Mouse (Mus musculus): Measurements from ENCODE around the gene Dnah10. TPM values are rescaled to one million over a fixed set of nuclear protein-coding genes. Genes with fewer than 3 reads are reported as not detected.

Gene Dnah10
- polyA plus RNA-seq, 1 experiment: 0.02 TPM

- TF ChIP-seq POLR2A (IDR thresholded peaks at IDR 0.05; ENCODE audit: low read depth, low read length) (no peak), CTCF (IDR thresholded peaks at IDR 0.05; ENCODE audit: extremely low read depth, insufficient read depth, insufficient read length, insufficient replicate concordance) (no peak)
- Histone ChIP-seq H3K27ac (ENCODE audit: insufficient read depth, low read length) (no peak overlapping the region), H3K4me1 (ENCODE audit: control insufficient read depth, insufficient read depth, insufficient read length) (no peaks in the 10 kb centered on the region), H3K27me3 (ENCODE audit: control insufficient read depth, insufficient read depth, low read length) (no peaks in the 10 kb centered on the region), H3K4me3 (ENCODE audit: extremely low read depth, insufficient read depth, insufficient read length) (no peak overlapping the region), H3K36me3 (ENCODE audit: control insufficient read depth, insufficient read depth, low read length) (no peaks in the 10 kb centered on the region)
- WGBS: 96% methylated on average over 15 of the region's 15 CpGs
- DNase-seq (ENCODE audit: low read depth in 1 of 2, low spot score in 2 of 2): no peak
Measured at GRCm38 (mm10) chr5:124835218-124835617, 110.3 kb downstream of the Dnah10 start.

GRCm38 (mm10) chr5:124836075-124836474 is 111.2 kb downstream of the Dnah10 start:
- DNase-seq (ENCODE audit: low read depth in 1 of 2, low spot score in 2 of 2): no peak
- TF ChIP-seq CTCF (IDR thresholded peaks at IDR 0.05; ENCODE audit: extremely low read depth, insufficient read depth, insufficient read length, insufficient replicate concordance) (no peak), POLR2A (IDR thresholded peaks at IDR 0.05; ENCODE audit: low read depth, low read length) (no peak)
- H3K27ac ChIP-seq (ENCODE audit: insufficient read depth, low read length): no peak overlapping the region
- no peaks in the 10 kb centered on the region for H3K27me3 ChIP-seq (ENCODE audit: control insufficient read depth, insufficient read depth, low read length)
- H3K4me1 ChIP-seq (ENCODE audit: control insufficient read depth, insufficient read depth, insufficient read length): no peaks in the 10 kb centered on the region
- no peak overlapping the region for H3K4me3 ChIP-seq (ENCODE audit: extremely low read depth, insufficient read depth, insufficient read length)
- H3K36me3 ChIP-seq (ENCODE audit: control insufficient read depth, insufficient read depth, low read length): no peaks in the 10 kb centered on the region
- 91% methylated on average over 10 of the region's 10 CpGs for WGBS

- Histone ChIP-seq H3K27me3 (ENCODE audit: control insufficient read depth, insufficient read depth, low read length) (no peaks in the 10 kb centered on the region), H3K27ac (ENCODE audit: insufficient read depth, low read length) (no peak overlapping the region), H3K4me1 (ENCODE audit: control insufficient read depth, insufficient read depth, insufficient read length) (no peaks in the 10 kb centered on the region), H3K4me3 (ENCODE audit: extremely low read depth, insufficient read depth, insufficient read length) (no peak overlapping the region), H3K36me3 (ENCODE audit: control insufficient read depth, insufficient read depth, low read length) (no peaks in the 10 kb centered on the region)
- no peak for DNase-seq (ENCODE audit: low read depth in 1 of 2, low spot score in 2 of 2)
- 39% methylated on average over 4 of the region's 4 CpGs for WGBS
- TF ChIP-seq POLR2A (IDR thresholded peaks at IDR 0.05; ENCODE audit: low read depth, low read length) (no peak), CTCF (IDR thresholded peaks at IDR 0.05; ENCODE audit: extremely low read depth, insufficient read depth, insufficient read length, insufficient replicate concordance) (no peak)
Measured at GRCm38 (mm10) chr5:124836621-124837020, 111.7 kb downstream of the Dnah10 start.

- no peak for DNase-seq (ENCODE audit: low read depth in 1 of 2, low spot score in 2 of 2)
Measured at GRCm38 (mm10) chr5:124840202-124840601, 115.3 kb downstream of the Dnah10 start.

GRCm38 (mm10) chr5:124840669-124841068 is 115.8 kb downstream of the Dnah10 start:
- Histone ChIP-seq H3K4me3 (ENCODE audit: extremely low read depth, insufficient read depth, insufficient read length) (no peak overlapping the region), H3K4me1 (ENCODE audit: control insufficient read depth, insufficient read depth, insufficient read length) (no peaks in the 10 kb centered on the region), H3K36me3 (ENCODE audit: control insufficient read depth, insufficient read depth, low read length) (no peaks in the 10 kb centered on the region), H3K27me3 (ENCODE audit: control insufficient read depth, insufficient read depth, low read length) (no peaks in the 10 kb centered on the region), H3K27ac (ENCODE audit: insufficient read depth, low read length) (no peak overlapping the region)
- WGBS: 91% methylated on average over 2 of the region's 2 CpGs
- TF ChIP-seq CTCF (IDR thresholded peaks at IDR 0.05; ENCODE audit: extremely low read depth, insufficient read depth, insufficient read length, insufficient replicate concordance) (no peak), POLR2A (IDR thresholded peaks at IDR 0.05; ENCODE audit: low read depth, low read length) (no peak)
- no peak for DNase-seq (ENCODE audit: low read depth in 1 of 2, low spot score in 2 of 2)

More at GRCm38 (mm10) chr5:124840202-124840601, 115.3 kb downstream of the Dnah10 start:
- H3K27me3 ChIP-seq (ENCODE audit: control insufficient read depth, insufficient read depth, low read length): no peaks in the 10 kb centered on the region
- H3K4me3 ChIP-seq (ENCODE audit: extremely low read depth, insufficient read depth, insufficient read length): no peak overlapping the region
- WGBS: 80% methylated on average over 7 of the region's 7 CpGs
- H3K27ac ChIP-seq (ENCODE audit: insufficient read depth, low read length): no peak overlapping the region
- H3K36me3 ChIP-seq (ENCODE audit: control insufficient read depth, insufficient read depth, low read length): no peaks in the 10 kb centered on the region
- TF ChIP-seq CTCF (IDR thresholded peaks at IDR 0.05; ENCODE audit: extremely low read depth, insufficient read depth, insufficient read length, insufficient replicate concordance) (no peak), POLR2A (IDR thresholded peaks at IDR 0.05; ENCODE audit: low read depth, low read length) (no peak)
- H3K4me1 ChIP-seq (ENCODE audit: control insufficient read depth, insufficient read depth, insufficient read length): no peaks in the 10 kb centered on the region

- Histone ChIP-seq H3K27me3 (ENCODE audit: control insufficient read depth, insufficient read depth, low read length) (no peaks in the 10 kb centered on the region), H3K36me3 (ENCODE audit: control insufficient read depth, insufficient read depth, low read length) (no peaks in the 10 kb centered on the region), H3K27ac (ENCODE audit: insufficient read depth, low read length) (no peak overlapping the region), H3K4me1 (ENCODE audit: control insufficient read depth, insufficient read depth, insufficient read length) (no peaks in the 10 kb centered on the region), H3K4me3 (ENCODE audit: extremely low read depth, insufficient read depth, insufficient read length) (no peak overlapping the region)
- 81% methylated on average over 8 of the region's 8 CpGs for WGBS
- no peak for TF ChIP-seq CTCF (IDR thresholded peaks at IDR 0.05; ENCODE audit: extremely low read depth, insufficient read depth, insufficient read length, insufficient replicate concordance)
- TF ChIP-seq POLR2A (IDR thresholded peaks at IDR 0.05; ENCODE audit: low read depth, low read length): no peak
- DNase-seq (ENCODE audit: low read depth in 1 of 2, low spot score in 2 of 2): no peak
Measured at GRCm38 (mm10) chr5:124843386-124843785, 118.5 kb downstream of the Dnah10 start.

- no peak overlapping the region for H3K27ac ChIP-seq (ENCODE audit: insufficient read depth, low read length)
- no peaks in the 10 kb centered on the region for H3K36me3 ChIP-seq (ENCODE audit: control insufficient read depth, insufficient read depth, low read length)
- TF ChIP-seq POLR2A (IDR thresholded peaks at IDR 0.05; ENCODE audit: low read depth, low read length): no peak
- DNase-seq (ENCODE audit: low read depth in 1 of 2, low spot score in 2 of 2): no peak
- 46% methylated on average over 4 of the region's 4 CpGs for WGBS
- H3K4me3 ChIP-seq (ENCODE audit: extremely low read depth, insufficient read depth, insufficient read length): no peak overlapping the region
- no peaks in the 10 kb centered on the region for H3K4me1 ChIP-seq (ENCODE audit: control insufficient read depth, insufficient read depth, insufficient read length)
- no peaks in the 10 kb centered on the region for H3K27me3 ChIP-seq (ENCODE audit: control insufficient read depth, insufficient read depth, low read length)
Measured at GRCm38 (mm10) chr5:124844929-124845328, 120.0 kb downstream of the Dnah10 start.
